Mouse (Mus musculus) NIH3T3 (cell line): ENCODE data around the gene Gm7995.
"Not testable (repeated sequence)": the region's sequence is repeated elsewhere in the genome, so short reads cannot be mapped to it uniquely, and the experiment has no call there.

ENCODE experiments used
- DNase-seq: peaks from one replicate; pipeline ENCODE4 v3.0.0-alpha.2; 2012; ENCODE audit warnings: low read depth

Gm7995 gene

DNA sequence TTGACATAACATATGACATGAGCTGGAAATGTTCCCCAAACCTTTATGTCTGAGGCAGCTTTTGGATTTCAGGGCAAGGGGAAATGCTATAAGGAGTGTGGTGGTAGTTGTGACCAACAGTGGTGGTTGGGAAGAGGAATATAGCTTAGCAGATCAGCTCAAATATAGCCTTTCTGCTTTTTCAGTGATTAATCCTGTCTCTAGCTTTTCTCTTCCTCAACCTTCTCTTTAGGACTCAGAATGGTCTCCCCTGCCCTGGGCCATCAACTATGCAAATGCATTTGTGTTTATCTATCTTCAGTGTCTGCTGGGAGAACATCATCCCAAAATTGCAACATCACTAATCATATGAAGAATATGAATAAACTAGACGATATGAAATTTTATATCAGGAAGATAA, at the start of gene Gm7995:
Gm7995 (plus strand) TSS at position 301 of the 400 bp plus-strand sequence.
- DNase-seq: not testable (repeated sequence)

DNA sequence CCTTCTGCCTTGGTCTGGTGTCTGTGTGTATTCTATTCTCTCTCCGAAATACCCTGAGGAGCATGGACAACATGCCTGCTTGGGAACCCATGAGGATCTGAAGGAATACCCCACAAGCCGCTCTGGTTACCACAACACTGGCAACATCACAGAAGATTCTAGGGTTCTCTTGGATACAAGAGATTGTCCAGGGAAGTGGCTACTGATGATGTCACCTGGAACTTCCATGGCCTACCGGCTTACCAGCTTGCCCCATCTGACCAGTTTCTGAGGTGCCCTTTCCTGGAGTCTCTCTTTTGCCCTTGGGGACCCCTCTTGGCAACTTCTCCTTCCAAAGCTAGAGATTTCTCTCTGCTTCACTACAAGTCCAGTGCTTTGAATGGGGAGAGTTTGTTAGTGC, 12.8 kb upstream of the Gm7995 start, which contains the start of gene Gm9611:
Gm9611 (minus strand) TSS at position 101 of the 400 bp plus-strand sequence.
- not testable (repeated sequence) for DNase-seq
